Mouse (Mus musculus) heart, postnatal 0 days (tissue): ENCODE measurements around the gene Fam216b.

Experiments used
- CTCF ChIP-seq: IDR thresholded peaks from 2 replicates; pipeline ENCODE4 v1.5.1; 2016; ENCODE audit warnings: antibody characterized with exemption, control low read depth, low read depth
- EP300 ChIP-seq: IDR thresholded peaks from 2 replicates; pipeline ENCODE4 v1.6.1; 2016; ENCODE audit warnings: antibody characterized with exemption, low read depth

DNA sequence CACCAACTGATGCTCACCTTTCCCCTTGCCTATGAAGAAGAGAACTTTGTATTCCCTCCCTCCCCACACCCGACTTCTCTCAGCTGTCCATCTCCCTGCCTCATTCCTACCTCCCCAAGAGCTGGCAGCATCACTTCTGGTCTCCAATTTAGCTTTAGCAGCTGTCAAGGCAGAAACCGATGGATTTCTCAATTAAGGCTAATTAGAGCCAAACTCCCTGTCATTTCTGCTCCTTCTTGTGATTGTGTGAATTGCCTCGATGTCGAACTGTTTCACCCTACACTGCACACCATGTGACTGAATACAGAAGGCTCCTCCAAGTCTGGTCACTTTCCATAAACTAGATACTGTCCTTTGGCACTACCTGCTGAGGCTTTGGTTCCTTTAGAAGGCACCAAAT is 20.6 kb upstream of the Fam216b start:
- TF ChIP-seq CTCF (no peak), EP300 (no peak)
